Mouse (Mus musculus) liver, adult 2 months (tissue): ENCODE measurements at regions not wholly inside any gene's neighbourhood (a gene's known extent, or its start where the extent isn't known, plus 50 kb on each side); places are given as distances from the start of the nearest gene placed in this dataset.

Experiments used
- CTCF ChIP-seq: fragments of 200-500 bp; IDR thresholded peaks from 2 replicates; pipeline ENCODE4 v1.5.1; 2011; ENCODE audit warnings: low read depth, low read length, control low read depth
- POLR2A ChIP-seq: fragments of 200-500 bp; IDR thresholded peaks from 2 replicates; pipeline ENCODE4 v1.6.1; 2011; ENCODE audit warnings: low read length, control low read depth; ENCODE audit not compliant: insufficient read depth; ENCODE audit errors: extremely low read depth

DNA sequence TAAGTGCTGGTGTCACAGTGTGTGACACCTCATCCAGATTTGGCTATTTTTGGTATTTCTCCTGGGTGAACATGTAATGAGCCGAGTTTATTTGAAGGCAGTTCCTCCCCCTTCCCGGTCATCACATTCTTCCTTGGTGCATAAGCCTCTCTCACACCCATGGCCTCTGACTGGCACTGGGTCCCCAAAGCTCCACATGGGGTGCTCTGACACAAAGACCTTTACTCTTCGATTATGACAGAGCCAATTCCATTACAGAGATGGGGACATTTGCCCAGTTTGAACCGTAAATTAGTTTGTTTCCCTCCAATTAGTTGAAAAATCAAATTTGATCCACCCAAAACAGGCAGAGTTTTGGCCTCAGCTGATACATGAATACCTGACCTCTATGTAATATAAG is 171.2 kb upstream of the Camk1g start:
- TF ChIP-seq CTCF (no peak), POLR2A (no peak)
